Mouse (Mus musculus): ENCODE data around the gene Fam185a. TPM values are rescaled to one million over a fixed set of nuclear protein-coding genes. Genes with fewer than 3 reads are reported as not detected.

Fam185a gene
- polyA plus RNA-seq, 1 experiment: 21.4 TPM

- no peak overlapping the region for H3K4me3 ChIP-seq (ENCODE audit: low read depth, low read length)
- H3K27me3 ChIP-seq (ENCODE audit: control insufficient read depth, insufficient read depth, low read length, poor library complexity, severe bottlenecking): no peaks in the 10 kb centered on the region
- no peak overlapping the region for H3K27ac ChIP-seq (ENCODE audit: insufficient read depth, low read length)
- no peaks in the 10 kb centered on the region for H3K9me3 ChIP-seq (replicated peaks; ENCODE audit: control insufficient read depth, insufficient read depth, low read length, poor library complexity, severe bottlenecking)
- no peak overlapping the region for H3K9ac ChIP-seq (ENCODE audit: low read depth, poor library complexity, severe bottlenecking)
- no peaks in the 10 kb centered on the region for H3K36me3 ChIP-seq (ENCODE audit: control insufficient read depth, insufficient read depth, low read length, poor library complexity, severe bottlenecking)
- peaks cover 7% of the 10 kb centered on the region for H3K4me1 ChIP-seq (ENCODE audit: control insufficient read depth, insufficient read depth, low read length)
- TF ChIP-seq POLR2A (IDR thresholded peaks at IDR 0.05; ENCODE audit: insufficient read depth, low read length) (no peak), EP300 (IDR thresholded peaks at IDR 0.05; ENCODE audit: insufficient read depth, low read depth, low read length) (no peak), CTCF (IDR thresholded peaks at IDR 0.05; ENCODE audit: low read depth, low read length) (no peak)
Observed at GRCm38 (mm10) chr5:21383392-21384251, 41.1 kb upstream of the Fam185a start.

GRCm38 (mm10) chr5:21384252-21384960 is 40.4 kb upstream of the Fam185a start:
- Histone ChIP-seq H3K9me3 (replicated peaks; ENCODE audit: control insufficient read depth, insufficient read depth, low read length, poor library complexity, severe bottlenecking) (no peaks in the 10 kb centered on the region), H3K9ac (ENCODE audit: low read depth, poor library complexity, severe bottlenecking) (no peak overlapping the region), H3K4me1 (ENCODE audit: control insufficient read depth, insufficient read depth, low read length) (peaks cover 7% of the 10 kb centered on the region), H3K36me3 (ENCODE audit: control insufficient read depth, insufficient read depth, low read length, poor library complexity, severe bottlenecking) (no peaks in the 10 kb centered on the region), H3K4me3 (ENCODE audit: low read depth, low read length) (no peak overlapping the region), H3K27ac (ENCODE audit: insufficient read depth, low read length) (no peak overlapping the region), H3K27me3 (ENCODE audit: control insufficient read depth, insufficient read depth, low read length, poor library complexity, severe bottlenecking) (no peaks in the 10 kb centered on the region)
- no peak for TF ChIP-seq CTCF (IDR thresholded peaks at IDR 0.05; ENCODE audit: low read depth, low read length)
- TF ChIP-seq POLR2A (IDR thresholded peaks at IDR 0.05; ENCODE audit: insufficient read depth, low read length): no peak
- no peak for TF ChIP-seq EP300 (IDR thresholded peaks at IDR 0.05; ENCODE audit: insufficient read depth, low read depth, low read length)

GRCm38 (mm10) chr5:21384976-21385375 is 39.8 kb upstream of the Fam185a start:
- Histone ChIP-seq H3K36me3 (ENCODE audit: control insufficient read depth, insufficient read depth, low read length, poor library complexity, severe bottlenecking) (no peaks in the 10 kb centered on the region), H3K27me3 (ENCODE audit: control insufficient read depth, insufficient read depth, low read length, poor library complexity, severe bottlenecking) (no peaks in the 10 kb centered on the region), H3K9me3 (replicated peaks; ENCODE audit: control insufficient read depth, insufficient read depth, low read length, poor library complexity, severe bottlenecking) (no peaks in the 10 kb centered on the region), H3K4me1 (ENCODE audit: control insufficient read depth, insufficient read depth, low read length) (peaks cover 7% of the 10 kb centered on the region), H3K4me3 (ENCODE audit: low read depth, low read length) (no peak overlapping the region), H3K9ac (ENCODE audit: low read depth, poor library complexity, severe bottlenecking) (no peak overlapping the region), H3K27ac (ENCODE audit: insufficient read depth, low read length) (no peak overlapping the region)
- TF ChIP-seq EP300 (IDR thresholded peaks at IDR 0.05; ENCODE audit: insufficient read depth, low read depth, low read length) (no peak), POLR2A (IDR thresholded peaks at IDR 0.05; ENCODE audit: insufficient read depth, low read length) (no peak), CTCF (IDR thresholded peaks at IDR 0.05; ENCODE audit: low read depth, low read length) (no peak)

GRCm38 (mm10) chr5:21386432-21386831 is 38.3 kb upstream of the Fam185a start:
- no peak overlapping the region for H3K27ac ChIP-seq (ENCODE audit: insufficient read depth, low read length)
- H3K4me1 ChIP-seq (ENCODE audit: control insufficient read depth, insufficient read depth, low read length): peaks cover 7% of the 10 kb centered on the region
- H3K27me3 ChIP-seq (ENCODE audit: control insufficient read depth, insufficient read depth, low read length, poor library complexity, severe bottlenecking): no peaks in the 10 kb centered on the region
- TF ChIP-seq CTCF (IDR thresholded peaks at IDR 0.05; ENCODE audit: low read depth, low read length) (no peak), POLR2A (IDR thresholded peaks at IDR 0.05; ENCODE audit: insufficient read depth, low read length) (no peak), EP300 (IDR thresholded peaks at IDR 0.05; ENCODE audit: insufficient read depth, low read depth, low read length) (no peak)
- no peak overlapping the region for H3K4me3 ChIP-seq (ENCODE audit: low read depth, low read length)
- no peak overlapping the region for H3K9ac ChIP-seq (ENCODE audit: low read depth, poor library complexity, severe bottlenecking)
- no peaks in the 10 kb centered on the region for H3K36me3 ChIP-seq (ENCODE audit: control insufficient read depth, insufficient read depth, low read length, poor library complexity, severe bottlenecking)
- no peaks in the 10 kb centered on the region for H3K9me3 ChIP-seq (replicated peaks; ENCODE audit: control insufficient read depth, insufficient read depth, low read length, poor library complexity, severe bottlenecking)

GRCm38 (mm10) chr5:21387340-21387739 is 37.4 kb upstream of the Fam185a start:
- H3K27ac ChIP-seq (ENCODE audit: insufficient read depth, low read length): no peak overlapping the region
- no peak overlapping the region for H3K9ac ChIP-seq (ENCODE audit: low read depth, poor library complexity, severe bottlenecking)
- peaks cover 7% of the 10 kb centered on the region for H3K4me1 ChIP-seq (ENCODE audit: control insufficient read depth, insufficient read depth, low read length)
- no peaks in the 10 kb centered on the region; the same call in 1 of the 2 replicates for H3K27me3 ChIP-seq (ENCODE audit: control insufficient read depth, insufficient read depth, low read length, poor library complexity, severe bottlenecking)
- no peaks in the 10 kb centered on the region for H3K36me3 ChIP-seq (ENCODE audit: control insufficient read depth, insufficient read depth, low read length, poor library complexity, severe bottlenecking)
- no peak overlapping the region for H3K4me3 ChIP-seq (ENCODE audit: low read depth, low read length)
- TF ChIP-seq POLR2A (IDR thresholded peaks at IDR 0.05; ENCODE audit: insufficient read depth, low read length) (no peak), EP300 (IDR thresholded peaks at IDR 0.05; ENCODE audit: insufficient read depth, low read depth, low read length) (no peak), CTCF (IDR thresholded peaks at IDR 0.05; ENCODE audit: low read depth, low read length) (no peak)
- H3K9me3 ChIP-seq (replicated peaks; ENCODE audit: control insufficient read depth, insufficient read depth, low read length, poor library complexity, severe bottlenecking): no peaks in the 10 kb centered on the region

GRCm38 (mm10) chr5:21388855-21389254 is 35.9 kb upstream of the Fam185a start:
- Histone ChIP-seq H3K9me3 (replicated peaks; ENCODE audit: control insufficient read depth, insufficient read depth, low read length, poor library complexity, severe bottlenecking) (no peaks in the 10 kb centered on the region), H3K27me3 (ENCODE audit: control insufficient read depth, insufficient read depth, low read length, poor library complexity, severe bottlenecking) (no peaks in the 10 kb centered on the region; the same call in 1 of the 2 replicates), H3K4me1 (ENCODE audit: control insufficient read depth, insufficient read depth, low read length) (peaks cover 2% of the 10 kb centered on the region), H3K4me3 (ENCODE audit: low read depth, low read length) (no peak overlapping the region), H3K36me3 (ENCODE audit: control insufficient read depth, insufficient read depth, low read length, poor library complexity, severe bottlenecking) (no peaks in the 10 kb centered on the region), H3K27ac (ENCODE audit: insufficient read depth, low read length) (no peak overlapping the region), H3K9ac (ENCODE audit: low read depth, poor library complexity, severe bottlenecking) (no peak overlapping the region)
- TF ChIP-seq POLR2A (IDR thresholded peaks at IDR 0.05; ENCODE audit: insufficient read depth, low read length) (no peak), EP300 (IDR thresholded peaks at IDR 0.05; ENCODE audit: insufficient read depth, low read depth, low read length) (no peak), CTCF (IDR thresholded peaks at IDR 0.05; ENCODE audit: low read depth, low read length) (no peak)
